Mouse (Mus musculus) heart, adult 8-10 months (tissue): ENCODE measurements around the gene Susd1. TPM values are rescaled to one million over a fixed set of nuclear protein-coding genes. Genes with fewer than 3 reads are reported as not detected.
A peak's percentile ranks its signal among the peaks of the same experiment; 100 is the strongest.

ENCODE experiments used
- DNase-seq: peaks from one replicate; pipeline ENCODE4 v3.0.0; 2022; ENCODE audit warnings: low spot score
- total RNA-seq, 4 experiments: library from RNA; stranded (reverse); gene quantifications; 2 replicates each; pipeline ENCODE4 v1.2.4; 2022

Gene Susd1
- total RNA-seq, 4 experiments from 2014 or later: 0.31 to 2.2 (median 0.83) TPM

DNA sequence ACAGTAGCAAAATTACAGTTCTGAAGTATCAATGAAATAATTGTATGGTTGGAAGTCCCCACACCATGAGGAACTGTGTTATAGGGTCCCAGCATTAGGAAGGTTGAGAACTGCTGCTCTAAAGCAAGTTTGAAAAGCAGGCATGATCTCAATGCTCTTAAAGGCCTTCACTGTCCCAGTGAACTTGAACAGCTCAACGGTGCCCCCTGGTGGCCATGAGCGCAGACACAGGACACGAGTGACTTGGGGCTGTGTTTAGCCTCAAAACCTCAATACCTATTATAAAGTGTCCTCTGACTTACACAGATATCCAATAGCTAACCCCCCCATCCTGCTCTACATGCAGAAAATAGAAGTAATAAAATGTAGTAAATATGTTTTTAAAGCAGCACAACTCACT lies 97.7 kb downstream of the Susd1 start:
- peak; percentile 90 for DNase-seq

DNA sequence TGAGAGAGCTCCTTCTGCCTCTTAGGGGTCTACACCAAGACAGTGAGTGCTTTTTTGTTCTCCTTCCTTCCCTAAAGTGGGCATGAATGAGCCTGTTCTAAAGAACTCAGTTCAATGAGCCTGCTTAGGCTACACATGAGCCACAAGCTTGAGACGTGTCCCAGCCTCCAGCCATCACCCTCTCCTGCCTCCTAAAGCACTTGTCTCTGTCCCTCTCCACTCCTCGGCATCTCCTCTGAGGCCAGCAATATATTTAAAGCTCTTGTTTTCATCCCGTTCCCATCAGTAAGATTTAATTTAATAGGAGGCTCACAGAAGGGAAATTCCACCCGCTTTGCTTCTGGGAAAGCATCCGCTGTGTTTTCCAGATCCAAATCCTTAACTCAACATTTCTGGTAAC lies 98.4 kb downstream of the Susd1 start:
- peak; percentile 41 for DNase-seq

DNA sequence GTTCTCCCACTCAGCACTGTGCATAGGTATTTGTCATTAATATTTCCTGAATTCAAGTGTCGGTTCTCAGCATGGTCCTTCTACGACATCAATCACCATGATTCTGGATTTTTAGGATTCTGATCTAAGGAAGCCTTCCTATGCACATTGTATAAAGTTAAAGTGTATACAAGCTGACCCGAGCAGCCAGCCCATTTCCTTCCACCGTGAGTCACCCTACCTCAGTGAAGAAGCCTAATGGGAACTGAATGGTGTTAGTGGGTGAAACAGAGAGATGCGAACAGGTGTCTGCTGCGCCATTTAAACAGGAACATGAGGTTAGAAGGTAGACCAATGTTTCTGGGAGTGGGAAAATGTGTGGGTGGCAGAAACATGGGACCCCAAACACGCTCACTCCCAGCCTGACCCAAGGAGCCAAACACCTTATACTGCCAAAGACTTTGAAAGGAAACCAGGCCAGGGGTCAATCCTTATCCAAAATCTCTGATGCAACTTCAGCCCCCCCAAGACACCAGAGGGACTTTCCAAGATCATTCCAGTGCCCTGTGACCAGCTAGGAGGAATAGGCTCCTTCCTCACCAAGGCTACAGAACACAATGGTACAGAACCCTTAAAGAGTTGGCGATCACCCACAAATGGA lies 99.4 kb downstream of the Susd1 start:
- DNase-seq: no peak

DNA sequence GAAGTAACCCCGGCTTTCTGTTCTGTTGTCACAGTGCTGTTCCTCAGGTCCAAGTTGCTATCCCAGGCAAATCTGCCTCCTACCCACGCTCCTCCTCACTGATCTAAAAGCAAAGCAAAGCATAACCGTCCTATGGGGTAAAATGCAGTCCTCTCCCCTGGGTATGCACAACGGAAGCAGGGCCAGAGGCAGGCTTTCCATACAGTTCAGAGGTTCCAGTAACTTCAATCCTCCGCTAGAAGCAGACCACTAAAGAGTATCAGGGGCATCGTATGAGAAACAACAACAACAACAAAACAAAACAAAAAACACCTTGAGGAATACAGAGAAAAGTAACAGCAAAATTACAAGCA lies 100.9 kb downstream of the Susd1 start:
- DNase-seq: no peak

DNA sequence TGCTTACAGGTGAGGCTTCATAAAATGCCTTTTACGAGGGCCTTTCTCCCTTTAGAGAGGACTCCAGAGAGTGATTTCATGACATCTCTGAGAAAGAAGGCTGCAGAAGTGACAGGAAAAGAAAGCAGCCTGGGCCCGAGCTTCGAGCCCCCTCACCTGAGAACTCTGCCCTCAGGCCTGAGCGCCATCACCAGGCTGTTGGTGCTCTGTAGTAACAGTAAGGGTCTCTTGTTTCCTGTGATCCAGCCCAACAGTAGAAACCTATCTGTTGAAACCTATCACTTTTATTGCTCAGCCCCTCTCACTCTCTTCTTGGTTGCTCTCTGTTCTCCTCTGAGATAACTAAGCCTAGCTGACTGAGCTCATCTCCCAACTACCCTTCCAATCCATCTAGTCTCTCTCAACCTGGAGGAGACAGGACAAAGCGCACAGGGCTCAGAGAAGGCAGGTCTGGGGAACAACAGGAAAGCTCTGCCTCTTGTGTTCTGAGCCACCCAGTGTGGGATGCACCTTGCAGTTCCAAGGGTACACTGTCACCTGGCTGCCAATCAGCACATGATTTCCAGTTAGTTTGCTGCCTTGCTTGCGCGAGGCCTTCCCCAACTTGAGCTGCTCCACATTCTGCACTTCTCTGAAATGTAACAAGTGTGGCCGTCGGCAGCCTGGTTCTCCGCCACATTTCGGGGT lies 101.4 kb downstream of the Susd1 start:
- DNase-seq: no peak

DNA sequence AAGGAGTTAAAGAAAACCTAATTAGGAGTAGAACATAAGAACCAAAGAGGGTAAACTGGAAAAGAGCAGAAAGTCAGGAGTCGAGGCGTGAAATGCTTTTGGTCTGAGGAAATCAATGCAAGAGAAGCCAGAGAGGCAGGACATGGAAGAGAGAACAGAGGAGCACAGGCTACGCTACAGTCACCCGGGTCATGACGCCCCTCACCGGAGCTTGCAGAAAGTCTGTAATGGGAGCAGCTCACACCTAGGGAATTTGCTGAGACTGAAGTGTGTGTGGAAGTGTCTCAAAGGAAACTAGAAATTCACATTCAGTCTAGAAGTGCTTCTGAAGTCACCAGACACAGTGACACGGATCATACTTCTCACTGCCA lies 102.0 kb downstream of the Susd1 start:
- no peak for DNase-seq

DNA sequence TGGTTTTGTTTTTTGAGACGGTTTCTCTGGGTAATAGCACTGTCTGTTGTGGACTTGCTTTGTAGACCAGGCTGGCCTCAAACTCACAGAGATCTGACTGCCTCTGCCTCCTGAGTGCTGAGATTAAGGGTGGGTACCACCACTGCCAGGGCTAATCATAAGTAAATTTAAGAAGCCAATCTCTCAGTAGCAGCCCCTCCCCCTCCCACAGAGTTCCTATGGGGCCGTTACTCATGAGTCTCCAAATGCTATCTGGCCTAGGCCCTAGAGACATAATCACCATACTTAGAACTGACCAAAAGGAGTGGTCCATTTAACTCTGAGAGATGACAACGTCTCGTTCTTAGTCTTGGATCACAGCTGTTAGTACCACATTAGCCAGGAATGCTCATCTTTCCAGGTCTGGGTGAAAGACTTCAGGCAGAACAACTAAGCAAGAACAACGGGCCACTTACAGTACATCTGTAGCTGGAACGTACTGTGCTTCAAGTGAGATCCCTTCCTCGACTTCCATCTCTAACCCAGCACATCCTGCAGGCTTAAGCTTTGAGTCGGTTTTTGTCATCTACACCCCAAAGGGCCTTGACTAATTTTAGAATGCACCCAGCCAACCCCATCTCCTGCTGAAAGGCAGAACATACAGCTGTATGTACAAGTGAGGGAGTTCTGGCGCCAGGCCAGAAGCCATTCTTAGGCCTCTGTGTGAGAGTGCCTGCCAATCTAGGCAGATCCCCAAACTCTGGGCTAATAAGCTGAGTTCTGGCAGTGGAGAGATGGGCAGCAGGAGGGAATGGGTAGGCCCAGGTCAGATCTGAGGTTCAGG lies 102.6 kb downstream of the Susd1 start:
- DNase-seq: no peak

DNA sequence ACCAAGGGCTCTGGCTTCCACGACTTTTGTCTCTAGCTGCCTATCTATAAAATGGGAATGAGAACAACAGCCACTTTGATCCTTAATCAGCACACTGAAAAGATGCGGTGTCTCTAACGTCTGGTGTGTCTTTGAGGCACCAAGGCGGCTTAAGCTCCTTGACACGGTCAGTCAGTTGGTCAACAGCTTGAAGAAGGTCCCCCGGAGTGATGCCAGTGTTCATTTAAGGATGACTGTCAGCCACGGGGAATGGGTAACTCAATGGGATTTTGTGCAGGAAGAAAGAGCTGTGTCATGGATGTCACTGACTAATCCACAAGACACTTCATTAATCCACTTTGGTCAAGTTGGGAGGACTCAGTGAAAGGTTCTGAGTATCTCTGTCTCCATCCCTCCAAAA lies 103.3 kb downstream of the Susd1 start:
- DNase-seq: no peak

DNA sequence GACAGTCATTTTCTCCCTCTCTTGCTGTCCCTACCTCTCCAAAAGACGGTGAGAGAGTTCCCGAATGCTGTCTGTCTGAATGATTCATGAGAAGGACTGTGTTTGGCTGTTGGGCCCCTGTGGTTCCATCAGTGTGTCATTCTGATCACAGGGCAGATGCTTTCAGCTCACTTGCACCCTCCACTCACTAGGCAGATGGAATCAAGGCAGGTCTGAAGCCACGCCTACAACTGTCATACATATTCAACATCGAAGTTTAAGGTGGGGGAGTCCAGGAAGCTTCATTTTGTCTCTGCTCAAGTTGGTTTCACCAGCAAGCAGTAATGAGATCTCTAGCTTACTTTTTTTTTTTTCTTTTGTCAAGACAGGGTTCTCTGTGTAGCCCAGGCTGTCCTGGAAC lies 104.2 kb downstream of the Susd1 start:
- DNase-seq: no peak

DNA sequence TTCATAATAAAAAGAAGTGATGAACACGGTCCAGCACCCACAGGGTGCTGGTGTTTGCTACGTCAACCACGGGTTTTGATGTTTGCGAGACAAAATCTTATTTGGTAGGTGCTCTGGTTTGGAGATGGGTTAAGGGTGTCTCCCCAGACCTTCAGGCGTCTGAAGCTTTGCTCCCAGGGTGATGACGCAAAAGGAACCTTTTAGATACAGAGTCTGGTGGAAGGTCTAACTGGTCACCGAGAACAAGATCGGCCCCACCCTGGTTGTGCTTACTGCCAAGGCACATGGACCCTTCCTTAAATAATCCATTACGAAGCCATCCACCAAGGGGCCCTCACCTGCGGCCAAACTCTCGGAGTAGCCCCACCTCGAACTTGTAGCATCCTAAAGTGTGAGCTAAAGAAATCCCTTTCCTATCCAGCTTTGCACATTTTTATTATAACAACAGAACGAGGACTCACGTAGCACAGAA lies 105.0 kb downstream of the Susd1 start:
- DNase-seq: no peak

DNA sequence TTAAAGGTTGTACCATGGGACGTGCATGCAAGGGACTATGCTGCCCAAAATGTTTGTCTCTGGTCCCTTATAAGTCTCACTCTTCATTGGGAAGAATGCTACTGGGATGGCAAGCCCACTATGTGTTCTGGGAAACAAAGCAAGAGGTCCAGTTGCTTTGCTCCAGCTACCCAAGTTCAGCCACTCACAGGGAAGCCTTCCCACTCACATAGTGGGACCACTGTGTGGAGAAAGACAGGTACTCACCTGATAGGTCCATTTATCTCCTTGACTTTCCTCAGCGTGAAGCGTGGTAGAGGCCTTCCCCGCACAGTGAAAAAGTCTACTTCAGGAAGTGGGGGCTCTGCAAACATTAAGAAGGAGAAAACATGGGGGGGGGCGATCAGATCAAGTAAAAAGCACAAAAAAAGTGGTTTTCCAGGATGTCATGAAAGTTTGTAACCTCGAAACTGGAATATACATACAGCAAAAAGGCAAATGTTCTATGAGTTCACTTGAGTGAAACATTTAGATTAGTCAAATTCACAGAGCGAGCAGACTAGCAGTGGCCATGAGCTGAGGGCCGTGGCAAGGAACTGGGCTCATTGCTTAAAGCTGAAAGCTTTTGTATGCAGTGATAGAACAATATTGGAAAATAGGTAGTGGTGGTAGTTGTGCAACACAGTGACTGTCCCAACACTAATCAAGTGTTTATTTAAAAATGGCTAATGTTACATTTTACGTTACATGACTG lies 105.6 kb downstream of the Susd1 start:
- DNase-seq: no peak

DNA sequence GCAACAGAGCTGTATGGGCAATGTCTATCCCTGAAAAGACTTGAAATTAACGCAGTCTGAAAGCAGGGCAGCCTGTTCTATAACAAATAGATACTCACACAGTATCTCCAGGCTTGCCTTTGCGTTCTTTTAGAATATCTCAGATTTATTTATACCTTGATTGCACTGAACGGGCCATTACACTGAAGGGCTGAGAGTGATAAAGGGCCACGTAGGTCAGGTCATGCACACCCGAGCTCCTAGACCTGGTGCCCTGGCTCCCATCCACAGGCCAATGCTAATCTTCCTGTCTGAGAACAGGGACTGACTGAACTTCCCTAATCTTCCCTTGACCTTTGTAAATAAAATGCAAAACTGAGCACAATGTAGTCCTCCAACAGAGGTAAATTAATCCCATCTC lies 106.3 kb downstream of the Susd1 start:
- DNase-seq: no peak

DNA sequence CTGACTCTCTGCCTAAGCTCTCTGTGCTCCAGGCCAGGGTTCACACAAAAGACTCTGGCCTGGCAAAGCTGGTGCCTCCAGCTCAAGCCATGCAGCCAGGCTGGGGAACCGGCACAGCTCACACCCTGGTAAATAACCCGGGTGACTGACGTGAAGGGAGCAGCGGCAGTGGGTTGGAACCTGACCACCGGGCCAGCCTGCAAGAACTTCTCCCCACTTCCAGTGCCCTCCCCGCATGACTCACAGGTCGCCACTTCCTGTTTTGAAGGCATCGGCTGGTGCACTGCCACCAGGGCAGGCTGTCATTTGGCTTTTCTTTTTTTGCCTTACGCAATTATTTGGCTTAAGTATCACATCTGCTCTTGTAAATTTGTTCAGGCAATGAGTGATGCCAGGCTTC lies 106.8 kb downstream of the Susd1 start:
- peak; percentile 89 for DNase-seq

DNA sequence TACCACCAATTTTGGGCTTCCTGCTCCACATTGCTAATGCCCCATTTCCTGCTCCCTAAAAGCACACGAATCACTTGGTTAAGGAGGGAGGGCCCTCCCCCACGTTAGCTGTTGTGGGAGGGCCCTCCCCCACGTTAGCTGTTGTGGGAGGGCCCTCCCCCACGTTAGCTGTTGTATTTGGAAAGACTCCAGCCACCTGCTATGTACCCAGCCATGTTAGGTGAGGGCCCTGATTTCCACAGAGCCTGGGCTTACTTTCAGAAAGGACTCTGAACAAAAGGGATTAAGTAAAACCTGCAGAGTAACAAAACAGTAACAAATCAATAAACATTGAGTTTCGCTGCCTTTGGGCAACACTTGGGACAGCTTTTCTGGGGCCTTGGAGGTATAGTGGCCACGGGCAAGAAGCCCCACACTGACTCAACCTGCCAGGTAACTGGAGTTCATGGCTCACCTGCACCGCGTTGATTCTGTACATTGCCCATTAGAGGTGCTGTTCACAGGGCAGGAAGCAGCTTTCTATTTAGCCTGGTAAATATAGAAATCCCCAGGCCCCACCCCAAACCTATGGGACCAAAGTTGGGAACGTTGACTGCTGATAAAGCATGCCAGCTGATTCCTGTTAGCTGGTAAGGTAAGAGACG lies 107.3 kb downstream of the Susd1 start:
- DNase-seq: no peak

DNA sequence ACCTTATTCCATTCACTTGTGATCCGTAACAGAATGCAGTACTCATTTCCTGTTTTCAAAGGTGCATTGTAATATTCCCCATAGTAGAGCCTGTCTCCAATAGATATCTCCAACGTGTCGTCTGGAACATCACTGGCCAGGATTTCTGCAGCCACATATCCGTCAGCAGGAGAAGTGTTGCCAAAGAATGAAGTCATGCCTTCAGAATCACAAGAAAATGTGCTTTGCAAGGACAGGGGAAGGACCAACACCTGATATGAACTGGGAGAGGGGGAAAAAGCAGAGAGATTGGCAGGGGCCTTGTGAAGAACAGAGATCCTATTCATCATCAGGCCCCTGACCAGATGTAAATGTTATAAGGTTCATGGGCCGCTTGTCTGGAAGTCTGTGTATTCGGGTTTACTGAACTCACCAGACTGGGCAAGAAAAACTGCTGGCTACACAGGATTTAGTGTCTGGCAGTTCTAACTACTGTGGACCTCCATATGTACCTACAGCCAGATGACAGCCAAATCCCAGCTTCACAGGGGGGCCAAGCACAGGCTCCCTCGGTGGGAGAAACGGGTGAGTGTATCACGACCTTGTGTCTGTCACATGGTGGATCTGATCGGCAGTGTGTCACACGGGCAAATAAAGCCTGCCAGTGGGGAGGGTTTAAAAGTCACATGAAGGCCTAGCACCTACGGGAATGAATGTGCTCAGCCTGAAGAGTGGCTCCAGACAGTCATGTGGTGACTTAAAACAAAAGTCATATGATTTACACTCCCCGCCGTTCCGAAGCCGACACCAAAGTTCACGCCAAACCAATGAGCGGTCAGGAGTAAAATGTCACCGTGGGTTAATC lies 108.8 kb downstream of the Susd1 start:
- peak; percentile 56 for DNase-seq

DNA sequence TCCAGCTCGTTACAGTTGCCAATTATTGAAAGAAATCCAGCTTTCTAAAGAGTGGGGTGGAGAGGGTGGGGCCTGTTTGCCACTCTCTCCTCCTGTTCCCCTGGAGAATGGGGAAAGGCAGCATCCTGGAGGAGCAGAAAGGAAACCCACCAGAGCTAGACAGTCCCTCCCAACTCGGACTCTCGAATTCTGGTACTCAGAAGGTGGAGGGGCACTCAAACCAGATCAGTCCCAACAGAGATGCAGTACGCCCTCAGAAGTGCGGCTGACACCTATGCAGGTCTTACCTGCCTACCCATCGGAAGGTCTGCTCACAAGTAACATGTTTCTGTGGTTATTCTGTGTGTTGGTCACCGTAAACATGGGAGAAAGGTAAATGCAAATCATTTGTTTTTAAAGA lies 109.6 kb downstream of the Susd1 start:
- DNase-seq: no peak

DNA sequence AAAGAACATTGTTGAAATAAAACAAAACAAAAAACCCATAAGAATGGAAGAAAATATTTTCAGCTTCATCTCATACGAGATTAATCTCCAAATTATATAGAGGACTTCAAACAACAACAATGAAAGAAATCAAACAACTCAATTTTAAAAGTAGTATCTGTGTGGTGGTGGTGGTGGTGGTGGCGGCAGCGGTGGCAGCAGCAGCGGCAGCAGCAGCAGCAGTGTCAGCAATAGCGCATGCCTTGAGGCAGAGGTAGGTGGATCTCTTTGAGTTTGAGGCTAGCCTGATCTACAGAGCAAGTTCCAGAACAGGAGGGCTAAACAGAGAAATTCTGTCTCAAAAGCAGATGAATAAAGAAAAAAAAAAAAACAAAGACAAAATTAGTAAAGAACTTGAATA lies 110.4 kb downstream of the Susd1 start:
- DNase-seq: no peak

DNA sequence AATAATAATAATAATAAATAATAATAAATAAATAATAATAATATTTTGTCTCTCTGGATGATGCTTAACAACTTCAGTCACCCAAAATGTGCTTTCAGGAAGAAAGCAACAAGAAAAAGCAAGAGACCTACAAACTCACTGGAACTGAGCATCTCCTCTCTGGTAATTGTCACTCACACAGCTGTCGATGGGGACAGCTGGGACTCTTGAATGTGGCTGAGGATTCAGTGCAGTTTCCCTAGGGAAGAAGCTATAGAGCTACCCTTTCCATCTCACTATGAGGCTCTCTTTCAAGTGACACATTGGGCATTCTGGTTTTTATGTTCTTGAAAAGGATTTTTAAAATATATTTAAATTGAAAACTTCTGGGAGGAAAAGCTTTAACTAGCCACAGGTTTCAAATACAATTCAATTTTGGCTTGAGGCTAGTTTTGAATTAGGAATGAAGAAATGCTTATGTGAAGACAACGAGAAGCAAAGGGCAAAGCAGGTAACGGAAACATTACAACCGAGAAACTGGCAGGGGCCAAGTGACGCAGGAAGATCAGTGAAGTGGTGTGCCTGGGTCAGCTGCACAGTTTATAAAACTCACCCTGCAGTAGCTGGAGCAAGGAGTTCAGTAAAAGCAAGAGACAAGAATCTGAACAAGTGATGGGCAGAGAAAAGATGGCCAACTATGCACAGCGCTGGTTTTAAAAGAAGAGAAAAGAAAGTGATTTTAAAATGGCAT lies 112.2 kb downstream of the Susd1 start:
- DNase-seq: no peak

DNA sequence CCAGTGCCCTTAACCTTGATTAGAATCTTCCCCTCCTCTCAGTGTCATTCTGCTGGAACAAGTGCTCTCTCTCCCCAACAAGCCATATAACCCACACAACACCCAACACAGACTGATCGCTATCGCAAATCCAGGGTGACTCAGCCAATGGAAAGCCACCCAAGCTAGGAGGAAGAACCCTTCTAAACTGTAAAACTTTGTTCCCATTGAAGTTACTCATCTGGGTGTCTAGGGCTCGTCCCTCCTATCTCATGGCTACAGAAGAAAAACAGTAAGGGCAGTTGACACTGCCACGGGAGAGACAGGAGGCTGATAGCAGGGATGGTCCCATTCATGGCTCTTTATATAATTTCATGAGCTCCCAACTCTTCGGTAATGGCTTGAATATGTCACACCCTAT lies 114.1 kb downstream of the Susd1 start:
- DNase-seq: no peak

DNA sequence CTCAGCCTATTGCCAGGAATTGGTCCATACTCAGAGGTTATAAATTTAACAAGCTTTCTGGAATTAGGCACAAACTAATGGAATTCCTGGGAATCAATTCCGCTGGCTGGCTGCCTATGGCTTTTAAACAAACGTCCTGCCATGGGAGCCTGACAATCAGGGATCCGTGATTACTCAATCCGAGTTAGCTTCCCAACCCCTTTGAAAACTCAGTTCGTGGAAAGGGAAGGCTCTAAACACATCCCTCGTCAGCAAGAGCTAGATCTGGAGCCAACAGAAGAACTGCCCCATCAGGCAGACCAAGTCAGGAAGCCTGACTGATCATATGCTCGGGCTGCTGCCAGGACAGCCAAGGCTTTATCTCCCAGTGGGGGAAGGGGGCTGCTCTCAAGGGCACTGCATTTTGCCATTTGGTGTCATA lies 115.2 kb downstream of the Susd1 start:
- DNase-seq: no peak
